Mouse (Mus musculus): Measurements from ENCODE around the gene Ascl3. TPM values are rescaled to one million over a fixed set of nuclear protein-coding genes. Genes with fewer than 3 reads are reported as not detected.

Gene Ascl3
- polyA plus RNA-seq, 1 experiment from 2014 or later = 0.56 TPM

DNA sequence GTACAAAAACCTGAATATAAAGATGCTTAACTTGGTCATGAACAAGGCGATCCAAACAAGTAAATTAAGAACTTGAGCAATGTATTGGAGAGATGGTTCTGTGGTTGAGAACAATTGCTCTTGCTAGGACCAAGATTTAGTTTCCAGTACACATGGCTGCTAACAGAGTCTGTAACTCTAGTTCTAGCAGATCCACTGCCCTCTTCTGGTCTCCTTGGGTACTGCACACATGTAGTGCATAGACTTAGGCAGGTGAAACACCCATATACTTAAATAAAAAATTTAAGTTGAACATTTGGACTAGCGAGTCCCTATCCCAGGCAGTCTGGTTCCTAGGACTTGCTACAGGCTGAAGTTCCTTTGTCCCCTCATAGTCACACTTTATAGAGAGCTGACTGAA is 8.9 kb downstream of the Ascl3 start:
- no peaks in the 10 kb centered on the region for H3K9me3 ChIP-seq (ENCODE audit: control insufficient read depth, low read length)
- H3K4me1 ChIP-seq (replicated peaks; ENCODE audit: control insufficient read depth, insufficient read depth) = no peaks in the 10 kb centered on the region
- 0 out of 2 replicates have a peak, but pooled peaks have one; percentile 13 for ATAC-seq (ENCODE audit: low FRiP score, low TSS enrichment)
- H3K9ac ChIP-seq (ENCODE audit: low read length) = no peak overlapping the region
- TF ChIP-seq EP300 (optimal IDR thresholded peaks at IDR 0.05) = no peak
- peak; percentile 54 for TF ChIP-seq CTCF (IDR thresholded peaks at IDR 0.05; ENCODE audit: low read depth)
- 100% methylated on average over 2 of the region's 2 CpGs for WGBS
- no peaks in the 10 kb centered on the region for H3K36me3 ChIP-seq (ENCODE audit: control insufficient read depth, insufficient read depth, low read length)
- H3K4me3 ChIP-seq (ENCODE audit: low read depth, low read length) = no peak overlapping the region
- DNase-seq (ENCODE audit: low spot score) = peak; percentile 28
- no peaks in the 10 kb centered on the region for H3K27me3 ChIP-seq (ENCODE audit: control insufficient read depth, insufficient read depth, low read length)
- H3K4me2 ChIP-seq (replicated peaks; ENCODE audit: low read depth) = no peak overlapping the region
- H3K27ac ChIP-seq (replicated peaks) = no peak overlapping the region

DNA sequence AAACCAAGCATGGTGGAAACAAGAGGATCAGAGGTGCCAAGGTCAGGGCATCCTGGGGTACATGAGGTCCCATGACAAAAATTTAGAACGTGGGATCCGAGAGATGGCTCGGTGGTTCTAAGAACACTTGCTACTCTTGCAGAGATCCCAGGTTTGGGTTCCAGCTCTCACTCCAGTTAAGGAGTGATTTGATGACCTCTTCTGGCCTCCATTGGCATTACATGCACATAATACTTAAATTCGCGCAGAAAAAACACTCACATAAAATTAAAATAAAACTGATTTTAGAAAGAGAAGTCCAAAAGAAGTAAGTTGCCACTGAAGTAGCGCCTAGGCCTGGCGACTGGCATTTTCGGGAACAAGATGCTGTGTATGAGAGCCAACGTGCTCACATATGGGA is 12.2 kb downstream of the Ascl3 start:
- 57% methylated on average over 9 of the region's 9 CpGs for WGBS
- DNase-seq (ENCODE audit: low spot score) (no peak), ATAC-seq (ENCODE audit: low FRiP score, low TSS enrichment) (no peak)

DNA sequence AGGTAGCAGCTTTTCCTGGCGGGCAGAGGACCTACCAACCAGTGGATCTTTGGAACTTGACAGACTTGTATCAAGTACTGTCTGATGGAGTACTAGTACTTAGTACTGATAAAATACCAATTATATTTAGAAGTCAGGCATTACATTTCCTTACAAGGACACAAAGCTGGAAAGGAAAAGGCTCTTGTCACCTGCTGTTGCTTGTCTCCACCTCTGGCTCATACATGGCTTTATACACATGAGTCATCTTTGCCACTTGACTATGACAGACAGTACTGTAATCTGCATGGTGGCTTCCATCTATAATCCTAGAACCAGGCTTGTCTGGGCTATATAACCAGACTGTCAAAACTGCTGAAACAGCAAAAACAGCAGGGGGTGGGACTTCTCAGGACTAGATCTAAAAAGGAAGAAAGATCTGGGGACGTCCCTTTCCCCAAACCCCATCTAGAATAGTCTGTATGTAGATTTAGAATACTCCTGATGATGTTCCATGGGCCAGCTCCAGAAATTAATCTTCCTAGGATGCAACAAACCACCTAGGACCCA is 18.0 kb downstream of the Ascl3 start:
- Histone ChIP-seq H3K9ac (ENCODE audit: low read length) (no peak overlapping the region), H3K4me1 (replicated peaks; ENCODE audit: control insufficient read depth, insufficient read depth) (no peaks in the 10 kb centered on the region; the same call in 1 of the 2 replicates), H3K4me2 (replicated peaks; ENCODE audit: low read depth) (no peak overlapping the region), H3K27me3 (ENCODE audit: control insufficient read depth, insufficient read depth, low read length) (no peaks in the 10 kb centered on the region), H3K36me3 (ENCODE audit: control insufficient read depth, insufficient read depth, low read length) (peaks cover 4% of the 10 kb centered on the region; the same call in 1 of the 2 replicates), H3K4me3 (ENCODE audit: low read depth, low read length) (no peak overlapping the region), H3K27ac (replicated peaks) (no peak overlapping the region), H3K9me3 (ENCODE audit: control insufficient read depth, low read length) (no peaks in the 10 kb centered on the region)
- 88% methylated on average over 2 of the region's 2 CpGs for WGBS
- DNase-seq (ENCODE audit: low spot score) (no peak), ATAC-seq (ENCODE audit: low FRiP score, low TSS enrichment) (no peak)
- TF ChIP-seq EP300 (optimal IDR thresholded peaks at IDR 0.05) (no peak), CTCF (IDR thresholded peaks at IDR 0.05; ENCODE audit: low read depth) (no peak)

More for the DNA sequence above, 12.2 kb downstream of the Ascl3 start:
- H3K4me2 ChIP-seq (replicated peaks; ENCODE audit: low read depth) = no peak overlapping the region
- H3K4me3 ChIP-seq (ENCODE audit: low read depth, low read length) = no peak overlapping the region
- H3K36me3 ChIP-seq (ENCODE audit: control insufficient read depth, insufficient read depth, low read length) = no peaks in the 10 kb centered on the region
- H3K9ac ChIP-seq (ENCODE audit: low read length) = no peak overlapping the region
- no peak overlapping the region for H3K27ac ChIP-seq (replicated peaks)
- no peaks in the 10 kb centered on the region for H3K9me3 ChIP-seq (ENCODE audit: control insufficient read depth, low read length)
- TF ChIP-seq EP300 (optimal IDR thresholded peaks at IDR 0.05) (no peak), CTCF (IDR thresholded peaks at IDR 0.05; ENCODE audit: low read depth) (peak; percentile 73)
- H3K27me3 ChIP-seq (ENCODE audit: control insufficient read depth, insufficient read depth, low read length) = no peaks in the 10 kb centered on the region
- no peaks in the 10 kb centered on the region for H3K4me1 ChIP-seq (replicated peaks; ENCODE audit: control insufficient read depth, insufficient read depth)

DNA sequence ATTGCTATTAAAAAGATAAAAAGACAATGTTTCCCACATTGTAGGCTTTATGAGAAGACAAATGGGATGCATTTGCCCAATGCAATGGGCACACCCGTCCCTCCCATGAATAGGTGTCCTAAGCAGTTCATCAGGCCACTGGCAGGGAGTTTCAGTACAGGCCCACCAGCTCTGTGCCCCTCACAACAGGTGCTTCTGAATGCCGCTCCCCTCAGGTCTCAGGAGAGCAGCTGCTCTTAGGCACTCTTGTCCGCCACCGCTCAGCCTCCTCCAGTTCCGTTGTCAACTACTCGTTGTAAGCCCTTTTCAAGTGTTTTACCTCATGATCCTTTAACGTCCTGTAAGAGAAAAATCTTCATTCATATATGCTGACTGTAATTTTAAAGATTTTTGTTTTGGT is 19.3 kb downstream of the Ascl3 start:
- DNase-seq (ENCODE audit: low spot score) (no peak), ATAC-seq (ENCODE audit: low FRiP score, low TSS enrichment) (no peak)
- 95% methylated on average over 7 of the region's 7 CpGs for WGBS

DNA sequence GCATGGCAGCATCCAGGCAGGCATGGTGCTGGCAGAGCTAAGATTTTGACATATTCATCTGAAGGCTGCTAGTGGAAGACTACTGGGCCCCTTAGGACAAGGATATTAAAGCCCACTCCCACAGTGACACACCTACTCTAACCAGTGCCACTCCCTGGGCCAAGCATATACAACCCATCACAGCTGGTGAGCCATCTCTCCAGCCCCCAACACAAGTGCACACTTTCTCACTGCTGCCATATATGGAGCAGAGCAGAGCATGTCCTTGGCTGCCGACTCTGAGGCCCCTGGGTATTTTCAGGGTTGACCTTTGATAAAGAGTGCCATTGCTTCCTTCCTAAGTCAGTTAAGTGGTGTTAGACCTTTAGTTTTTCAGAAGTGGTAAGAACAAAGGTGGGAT is 21.5 kb downstream of the Ascl3 start:
- Histone ChIP-seq H3K4me1 (replicated peaks; ENCODE audit: control insufficient read depth, insufficient read depth) (no peaks in the 10 kb centered on the region; the same call in 1 of the 2 replicates), H3K9me3 (ENCODE audit: control insufficient read depth, low read length) (no peaks in the 10 kb centered on the region), H3K36me3 (ENCODE audit: control insufficient read depth, insufficient read depth, low read length) (peaks cover 4% of the 10 kb centered on the region; the same call in 1 of the 2 replicates), H3K27me3 (ENCODE audit: control insufficient read depth, insufficient read depth, low read length) (no peaks in the 10 kb centered on the region), H3K4me2 (replicated peaks; ENCODE audit: low read depth) (no peak overlapping the region), H3K9ac (ENCODE audit: low read length) (no peak overlapping the region), H3K27ac (replicated peaks) (no peak overlapping the region), H3K4me3 (ENCODE audit: low read depth, low read length) (no peak overlapping the region)
- DNase-seq (ENCODE audit: low spot score) = no peak
- 53% methylated on average over 1 of the region's 1 CpGs for WGBS
- ATAC-seq (ENCODE audit: low FRiP score, low TSS enrichment) = no peak
- TF ChIP-seq CTCF (IDR thresholded peaks at IDR 0.05; ENCODE audit: low read depth) (no peak), EP300 (optimal IDR thresholded peaks at IDR 0.05) (no peak)

More for the DNA sequence above, 19.3 kb downstream of the Ascl3 start:
- Histone ChIP-seq H3K36me3 (ENCODE audit: control insufficient read depth, insufficient read depth, low read length) (peaks cover 4% of the 10 kb centered on the region; the same call in 1 of the 2 replicates), H3K27me3 (ENCODE audit: control insufficient read depth, insufficient read depth, low read length) (no peaks in the 10 kb centered on the region), H3K4me2 (replicated peaks; ENCODE audit: low read depth) (no peak overlapping the region), H3K27ac (replicated peaks) (no peak overlapping the region), H3K9ac (ENCODE audit: low read length) (no peak overlapping the region), H3K4me1 (replicated peaks; ENCODE audit: control insufficient read depth, insufficient read depth) (no peaks in the 10 kb centered on the region; the same call in 1 of the 2 replicates), H3K9me3 (ENCODE audit: control insufficient read depth, low read length) (no peaks in the 10 kb centered on the region), H3K4me3 (ENCODE audit: low read depth, low read length) (no peak overlapping the region)
- TF ChIP-seq EP300 (optimal IDR thresholded peaks at IDR 0.05) = no peak
- TF ChIP-seq CTCF (IDR thresholded peaks at IDR 0.05; ENCODE audit: low read depth) = no peak

DNA sequence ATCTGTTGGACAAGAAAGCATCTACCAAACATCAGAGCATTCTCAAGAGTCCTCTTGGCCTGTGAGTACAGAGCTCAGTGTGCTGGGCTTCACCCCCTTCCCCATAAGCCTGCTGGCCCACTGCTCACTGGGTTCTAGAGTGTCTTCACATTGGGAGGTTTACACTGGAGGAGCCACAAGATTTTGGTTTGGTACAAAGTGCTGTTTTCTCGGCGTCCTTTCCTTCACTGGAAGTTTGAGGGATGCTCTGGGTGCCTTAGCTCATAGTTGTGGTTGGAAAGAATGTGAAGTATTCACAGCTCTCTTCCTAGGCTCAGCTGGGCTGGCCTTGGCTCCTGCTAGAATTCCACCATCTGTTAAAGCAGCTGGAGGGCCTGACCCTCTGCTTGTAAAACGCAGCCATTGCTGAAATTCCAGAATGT is 22.6 kb downstream of the Ascl3 start:
- Histone ChIP-seq H3K4me3 (ENCODE audit: low read depth, low read length) (no peak overlapping the region), H3K9ac (ENCODE audit: low read length) (no peak overlapping the region), H3K9me3 (ENCODE audit: control insufficient read depth, low read length) (no peaks in the 10 kb centered on the region), H3K4me1 (replicated peaks; ENCODE audit: control insufficient read depth, insufficient read depth) (no peaks in the 10 kb centered on the region; the same call in 1 of the 2 replicates), H3K4me2 (replicated peaks; ENCODE audit: low read depth) (no peak overlapping the region), H3K27me3 (ENCODE audit: control insufficient read depth, insufficient read depth, low read length) (no peaks in the 10 kb centered on the region), H3K27ac (replicated peaks) (peak overlapping the region; percentile 46), H3K36me3 (ENCODE audit: control insufficient read depth, insufficient read depth, low read length) (peaks cover 4% of the 10 kb centered on the region; the same call in 1 of the 2 replicates)
- no peak for DNase-seq (ENCODE audit: low spot score)
- no peak for TF ChIP-seq EP300 (optimal IDR thresholded peaks at IDR 0.05)
- TF ChIP-seq CTCF (IDR thresholded peaks at IDR 0.05; ENCODE audit: low read depth) = no peak
- WGBS = 23% methylated on average over 3 of the region's 3 CpGs
- no peak; the same call in 1 of the 2 replicates for ATAC-seq (ENCODE audit: low FRiP score, low TSS enrichment)

Data from stomach, postnatal 0 days (tissue).